Mouse (Mus musculus) gastrocnemius, adult 18-20 months (tissue): ENCODE data around the gene Gpr132. TPM values are rescaled to one million over a fixed set of nuclear protein-coding genes. Genes with fewer than 3 reads are reported as not detected.
A peak's percentile ranks its signal among the peaks of the same experiment; 100 is the strongest.

Source experiments
- DNase-seq: peaks from one replicate; pipeline ENCODE4 v3.0.0; 2021; ENCODE audit warnings: low spot score
- total RNA-seq, 2 experiments: library from RNA; stranded (reverse); gene quantifications; 2 replicates each; pipeline ENCODE4 v1.2.3; 2021

Gpr132 gene
- total RNA-seq, 2 experiments from 2014 or later = 0.14 TPM; not detected in 1

DNA sequence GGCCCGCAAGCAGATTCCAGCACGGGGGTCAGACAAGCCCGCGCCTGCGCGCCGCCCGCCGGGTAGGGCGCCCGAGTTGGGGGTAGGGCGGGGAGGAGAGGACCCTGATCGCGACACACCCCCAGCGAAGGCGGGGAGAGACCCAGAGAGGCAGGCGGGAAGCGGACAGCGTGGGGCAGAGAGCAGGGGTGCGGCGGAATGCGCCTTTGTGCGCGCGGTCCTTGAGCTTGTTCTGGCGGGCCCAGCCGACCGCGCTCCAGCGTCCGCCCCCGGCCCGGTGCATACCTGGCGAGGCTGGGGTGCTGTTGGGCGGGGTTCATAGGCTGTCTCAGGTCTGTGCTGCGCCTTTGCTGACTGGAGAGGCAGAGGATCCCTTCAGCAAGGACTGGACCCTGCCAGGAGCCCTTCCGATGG is 9.6 kb upstream of the Gpr132 start:
- DNase-seq = no peak

DNA sequence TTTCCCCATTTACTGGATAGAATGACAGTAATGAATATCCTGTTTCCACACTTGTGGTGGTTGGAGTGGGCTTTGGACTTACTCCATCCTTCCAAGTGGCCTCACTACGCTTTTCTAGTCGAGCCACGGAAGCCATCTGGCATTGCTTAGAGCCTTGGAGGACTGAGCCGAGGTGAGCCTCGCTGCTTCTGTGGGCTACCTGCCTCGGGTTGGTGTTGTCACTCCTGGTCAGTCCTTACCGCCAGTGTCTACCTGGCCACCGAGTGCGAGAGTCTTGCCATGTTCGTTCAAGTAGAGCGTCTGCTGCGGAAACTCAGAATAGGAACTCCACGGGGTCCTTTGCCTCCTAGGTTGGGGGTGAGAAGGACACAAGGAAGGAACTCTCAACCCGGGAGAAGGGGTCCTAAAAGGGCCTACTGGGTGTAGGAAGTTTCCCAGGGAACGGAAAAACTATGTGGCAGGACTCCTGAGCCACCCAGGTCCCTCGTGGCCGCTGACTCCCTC is 9.1 kb upstream of the Gpr132 start:
- no peak for DNase-seq

DNA sequence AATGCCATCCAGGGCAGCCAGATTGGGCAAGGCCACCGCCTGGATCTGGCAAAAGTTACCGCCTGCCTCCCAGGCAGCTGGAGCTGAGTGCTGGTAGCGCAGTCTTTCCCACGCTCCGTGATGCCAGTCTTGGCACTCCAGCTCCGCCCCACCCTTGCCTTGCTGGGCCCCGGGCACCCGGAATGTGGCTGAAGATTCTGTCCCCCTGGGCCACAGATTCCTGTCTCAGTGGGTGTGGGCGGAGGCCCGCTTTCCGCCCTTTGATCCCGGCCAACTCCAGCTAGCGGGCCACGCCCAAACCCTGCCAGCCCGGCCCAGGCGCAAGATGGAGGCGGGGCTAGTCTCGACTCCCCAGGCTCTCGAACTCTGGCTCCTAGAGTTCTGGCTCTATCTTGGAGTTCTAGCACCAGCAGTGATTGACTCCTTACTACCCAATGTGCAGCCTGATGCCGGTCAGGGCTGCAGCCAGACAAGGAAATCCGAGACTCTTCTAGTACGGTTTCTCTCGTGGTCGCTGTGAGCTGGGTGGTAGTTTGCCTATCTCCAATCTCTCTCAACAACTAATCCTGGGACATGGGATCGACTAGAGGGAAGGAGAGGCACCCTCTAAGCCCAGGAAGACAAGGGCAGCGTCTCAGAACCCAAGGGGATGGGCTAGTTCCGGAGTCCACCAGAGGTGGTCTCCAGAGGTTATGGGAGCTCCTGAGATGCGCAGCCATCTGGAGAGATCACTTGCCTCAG is 8.5 kb upstream of the Gpr132 start:
- peak; percentile 58 for DNase-seq

- peak; percentile 94 for DNase-seq
These were observed 7.4 kb upstream of the Gpr132 start for GRCm38 (mm10) chr12:112875225-112876013.

- DNase-seq = no peak
These were observed 6.2 kb upstream of the Gpr132 start for GRCm38 (mm10) chr12:112874199-112874598.

- no peak for DNase-seq
These were observed 5.6 kb upstream of the Gpr132 start for GRCm38 (mm10) chr12:112873452-112874190.

GRCm38 (mm10) chr12:112872991-112873390 is 5.0 kb upstream of the Gpr132 start:
- DNase-seq = no peak

- DNase-seq = no peak
These were observed 3.2 kb upstream of the Gpr132 start for GRCm38 (mm10) chr12:112871272-112871671.

GRCm38 (mm10) chr12:112870775-112871174 is 2.7 kb upstream of the Gpr132 start:
- no peak for DNase-seq

GRCm38 (mm10) chr12:112869783-112870204 is 1.8 kb upstream of the Gpr132 start:
- DNase-seq = no peak

GRCm38 (mm10) chr12:112867106-112867674 is 838 bp downstream of the Gpr132 start:
- no peak for DNase-seq

DNA sequence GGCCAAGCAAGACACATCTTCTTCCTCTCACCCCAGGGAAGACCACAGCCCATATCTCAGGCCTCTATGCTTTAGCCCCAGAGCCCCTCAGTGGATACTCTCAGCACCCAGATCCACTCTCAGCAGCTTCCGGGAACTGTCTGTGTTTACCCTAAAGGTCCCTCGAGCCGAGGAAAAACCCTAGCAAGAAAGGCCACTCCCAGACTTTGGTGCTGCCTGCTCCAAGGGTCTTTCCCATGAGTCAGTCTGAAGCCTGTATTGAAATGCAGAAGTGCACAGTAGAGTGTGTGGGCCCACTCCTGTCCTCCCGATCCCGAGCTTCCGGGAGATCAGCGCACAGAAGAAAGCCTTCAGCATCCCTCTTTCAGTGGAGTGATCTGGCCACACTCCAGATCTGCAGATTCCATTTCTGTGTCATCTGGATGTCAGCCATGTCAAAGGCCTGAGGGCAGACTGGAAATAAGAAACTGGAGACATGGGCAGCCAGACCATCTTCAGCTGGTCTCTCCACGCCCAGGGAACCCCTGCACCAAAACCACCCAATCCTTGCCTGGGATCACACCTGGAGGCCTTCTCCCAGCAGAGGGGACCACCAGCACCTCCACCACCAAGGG is 1.5 kb downstream of the Gpr132 start:
- DNase-seq = no peak

DNA sequence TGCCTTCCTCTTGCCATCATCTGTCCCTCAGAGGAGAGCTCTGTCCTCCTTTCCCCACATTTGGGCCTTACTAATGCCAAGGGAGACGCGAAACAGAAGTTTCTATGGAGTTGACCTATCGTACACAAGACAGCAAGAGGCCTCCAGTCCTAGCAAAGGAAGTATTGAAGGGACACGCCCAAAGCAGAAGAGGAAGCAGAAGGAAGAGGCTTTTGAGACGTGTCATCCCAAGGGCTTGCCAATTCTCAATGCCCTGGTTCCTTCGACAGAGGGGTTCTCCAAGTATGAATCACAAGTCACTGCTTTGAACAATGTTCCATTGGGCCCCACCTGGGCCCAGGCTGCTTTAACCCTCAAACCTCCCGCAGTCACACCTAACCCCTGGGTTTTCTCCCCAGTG is 3.2 kb downstream of the Gpr132 start:
- no peak for DNase-seq

DNA sequence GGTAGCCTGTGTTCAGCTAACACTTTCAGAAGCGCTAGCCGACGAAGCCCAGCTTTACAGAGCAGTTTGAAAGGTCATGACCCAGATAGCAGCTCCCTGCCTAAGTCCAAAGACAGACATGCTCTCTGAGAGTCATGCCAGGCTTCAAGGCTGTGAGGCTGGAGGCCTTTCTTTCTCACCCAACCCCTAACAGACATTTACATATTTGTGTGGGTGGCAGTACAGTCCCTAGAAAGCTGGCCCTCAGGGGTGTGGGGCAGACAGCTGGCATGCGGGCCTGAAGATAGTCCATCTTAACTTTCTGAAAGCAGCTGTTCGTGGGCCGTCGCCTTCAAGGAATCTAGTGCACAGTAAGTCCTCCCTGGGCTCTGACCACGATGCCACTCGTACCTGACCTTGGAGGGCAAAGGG is 6.1 kb downstream of the Gpr132 start:
- DNase-seq = no peak

DNA sequence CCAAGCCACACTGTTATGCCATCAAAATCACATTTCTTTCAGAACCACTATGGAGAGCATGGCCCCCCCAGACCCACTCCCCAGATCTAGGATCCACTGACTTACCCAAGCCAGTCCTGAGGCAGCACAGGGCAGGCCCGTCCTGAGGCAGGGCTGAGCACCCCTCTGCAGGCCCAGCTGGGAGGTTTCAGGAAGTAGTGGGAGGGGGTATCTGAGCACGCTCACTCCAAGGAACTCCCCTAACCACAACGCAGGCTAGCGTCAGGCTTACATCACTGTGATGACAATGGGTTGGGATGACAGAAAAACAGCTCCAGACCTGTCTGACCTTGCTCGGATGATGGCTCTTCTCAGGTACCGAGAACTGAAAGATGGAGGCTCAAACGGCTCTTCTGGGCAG is 7.3 kb downstream of the Gpr132 start:
- DNase-seq = no peak

- no peak for DNase-seq
These were observed 8.1 kb downstream of the Gpr132 start for GRCm38 (mm10) chr12:112859930-112860329.

- no peak for DNase-seq
These were observed 9.3 kb downstream of the Gpr132 start for GRCm38 (mm10) chr12:112858581-112859336.

GRCm38 (mm10) chr12:112857021-112857925 is 10.8 kb downstream of the Gpr132 start:
- DNase-seq = no peak

GRCm38 (mm10) chr12:112856338-112856737 is 11.7 kb downstream of the Gpr132 start:
- no peak for DNase-seq
